Mouse (Mus musculus): ENCODE measurements around the gene Ctnnb1. TPM values are rescaled to one million over a fixed set of nuclear protein-coding genes. Genes with fewer than 3 reads are reported as not detected.

Ctnnb1 gene
- polyA plus RNA-seq, 1 experiment from 2014 or later = 728 TPM

DNA sequence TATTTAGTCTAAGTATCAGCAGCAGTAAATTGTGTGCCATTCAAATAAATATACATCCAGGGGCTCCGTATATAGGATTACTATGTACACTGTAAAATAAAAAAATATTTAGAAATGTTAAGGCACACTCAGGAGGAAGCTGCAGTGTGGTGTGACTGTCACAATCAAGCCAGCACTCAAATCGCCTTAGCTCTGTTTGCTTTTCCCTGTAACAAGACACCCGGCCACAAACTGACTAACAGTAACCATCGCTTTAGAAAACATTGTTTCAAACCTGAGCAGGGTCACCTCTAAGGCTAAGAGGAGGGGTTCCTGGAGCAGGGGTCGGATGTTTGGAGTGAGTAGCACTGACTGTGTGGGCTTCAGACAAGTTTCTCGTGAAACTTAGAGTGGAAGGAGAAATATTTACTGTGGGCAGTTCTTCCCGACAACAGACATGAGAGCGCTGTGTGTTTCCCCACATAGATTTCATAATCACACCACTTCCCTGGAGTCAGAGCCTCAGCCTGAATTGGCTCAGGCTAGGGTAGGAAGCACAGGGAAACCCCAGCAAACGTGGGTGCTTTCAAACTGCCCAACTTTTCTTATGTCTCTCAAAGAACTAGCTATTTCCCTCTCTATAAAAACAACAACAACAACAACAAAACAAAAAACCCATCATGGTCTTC lies 1.9 kb upstream of the Ctnnb1 start:
- WGBS = 30% methylated on average over 9 of the region's 9 CpGs
- Histone ChIP-seq H3K27me3 (no peaks in the 10 kb centered on the region), H3K4me3 (replicated peaks) (no peak overlapping the region), H3K36me3 (no peaks in the 10 kb centered on the region), H3K9me3 (no peaks in the 10 kb centered on the region), H3K4me1 (replicated peaks) (peaks cover 11% of the 10 kb centered on the region; the same call in 1 of the 2 replicates), H3K4me2 (peak overlapping the region; percentile 11; the same call in 1 of the 2 replicates), H3K27ac (no peak overlapping the region), H3K9ac (replicated peaks) (no peak overlapping the region)
- ATAC-seq (ENCODE audit: insufficient number of reproducible peaks, insufficient read depth, low FRiP score, low TSS enrichment, low read depth) = no peak

DNA sequence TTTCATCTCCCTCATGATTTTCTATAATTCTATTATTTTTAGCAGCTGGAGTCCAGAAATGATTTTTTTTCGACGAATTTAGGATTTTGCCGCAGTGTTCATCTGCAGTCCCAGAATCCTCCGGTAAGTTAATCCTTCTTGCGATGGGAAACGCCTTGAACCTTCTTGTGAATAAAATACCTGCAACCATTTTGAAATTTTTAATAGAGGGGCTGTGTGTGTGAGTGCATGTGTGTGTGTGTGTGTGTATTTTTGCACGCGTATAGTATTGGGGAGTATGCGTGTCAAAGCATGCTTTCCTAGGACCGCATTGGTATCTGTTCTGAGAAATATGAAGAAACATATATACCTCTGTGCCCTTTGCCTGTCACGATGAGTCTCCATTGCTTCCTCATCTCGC lies 1.0 kb downstream of the Ctnnb1 start:
- Histone ChIP-seq H3K4me2 (no peak overlapping the region), H3K9ac (replicated peaks) (no peak overlapping the region), H3K36me3 (no peaks in the 10 kb centered on the region), H3K4me3 (replicated peaks) (no peak overlapping the region), H3K4me1 (replicated peaks) (peaks cover 8% of the 10 kb centered on the region; the same call in 1 of the 2 replicates), H3K27me3 (no peaks in the 10 kb centered on the region), H3K27ac (no peak overlapping the region), H3K9me3 (no peaks in the 10 kb centered on the region)
- 92% methylated on average over 12 of the region's 12 CpGs for WGBS
- ATAC-seq (ENCODE audit: insufficient number of reproducible peaks, insufficient read depth, low FRiP score, low TSS enrichment, low read depth) = no peak

DNA sequence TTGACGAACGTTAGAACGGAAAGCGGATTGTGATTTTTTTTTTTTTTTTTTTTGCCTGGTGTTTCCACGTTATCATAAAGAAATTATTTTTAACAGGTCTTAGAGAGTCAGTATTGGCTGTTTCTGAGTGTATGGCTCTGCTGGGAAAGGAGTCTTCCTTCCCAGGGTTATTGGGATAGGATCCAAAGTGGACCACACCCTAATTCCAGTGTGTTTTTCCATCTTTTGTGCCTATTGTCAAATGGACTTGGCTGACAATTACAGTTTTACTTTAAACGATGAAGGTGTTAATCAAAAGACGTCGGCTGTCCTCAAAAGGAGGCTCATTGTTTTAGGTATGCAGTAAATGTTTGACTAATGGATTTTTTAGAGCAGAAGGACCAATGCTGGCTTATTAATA lies 1.8 kb downstream of the Ctnnb1 start:
- Histone ChIP-seq H3K9ac (replicated peaks) (no peak overlapping the region), H3K4me3 (replicated peaks) (no peak overlapping the region), H3K36me3 (no peaks in the 10 kb centered on the region), H3K9me3 (no peaks in the 10 kb centered on the region), H3K4me1 (replicated peaks) (peaks cover 16% of the 10 kb centered on the region), H3K27ac (no peak overlapping the region), H3K27me3 (no peaks in the 10 kb centered on the region), H3K4me2 (no peak overlapping the region)
- no peak for ATAC-seq (ENCODE audit: insufficient number of reproducible peaks, insufficient read depth, low FRiP score, low TSS enrichment, low read depth)
- WGBS = 82% methylated on average over 8 of the region's 8 CpGs

DNA sequence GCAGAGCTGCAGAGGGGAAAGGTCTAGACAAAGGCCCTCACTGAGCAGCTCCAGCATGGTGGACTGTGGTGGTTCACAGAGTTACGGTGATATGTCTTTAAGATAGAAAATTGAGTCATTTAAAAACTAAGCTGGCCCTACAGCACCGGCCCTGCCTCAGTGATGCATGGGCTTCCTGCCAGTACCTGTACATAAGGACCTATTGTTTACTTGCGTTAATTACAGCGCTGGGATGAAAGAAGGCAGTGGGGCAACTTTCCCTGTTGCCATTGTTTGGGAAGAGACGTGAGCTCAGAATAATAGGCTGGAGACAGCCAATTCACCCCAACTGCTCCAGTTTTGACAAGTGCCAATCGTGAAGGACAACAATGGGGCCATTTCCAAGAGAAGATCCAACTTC lies 3.4 kb downstream of the Ctnnb1 start:
- Histone ChIP-seq H3K27me3 (no peaks in the 10 kb centered on the region), H3K9me3 (no peaks in the 10 kb centered on the region), H3K4me2 (no peak overlapping the region), H3K4me3 (replicated peaks) (no peak overlapping the region), H3K36me3 (peaks cover 3% of the 10 kb centered on the region; the same call in 1 of the 2 replicates), H3K27ac (no peak overlapping the region), H3K4me1 (replicated peaks) (peaks cover 26% of the 10 kb centered on the region), H3K9ac (replicated peaks) (no peak overlapping the region)
- 70% methylated on average over 6 of the region's 6 CpGs for WGBS
- no peak for ATAC-seq (ENCODE audit: insufficient number of reproducible peaks, insufficient read depth, low FRiP score, low TSS enrichment, low read depth)

DNA sequence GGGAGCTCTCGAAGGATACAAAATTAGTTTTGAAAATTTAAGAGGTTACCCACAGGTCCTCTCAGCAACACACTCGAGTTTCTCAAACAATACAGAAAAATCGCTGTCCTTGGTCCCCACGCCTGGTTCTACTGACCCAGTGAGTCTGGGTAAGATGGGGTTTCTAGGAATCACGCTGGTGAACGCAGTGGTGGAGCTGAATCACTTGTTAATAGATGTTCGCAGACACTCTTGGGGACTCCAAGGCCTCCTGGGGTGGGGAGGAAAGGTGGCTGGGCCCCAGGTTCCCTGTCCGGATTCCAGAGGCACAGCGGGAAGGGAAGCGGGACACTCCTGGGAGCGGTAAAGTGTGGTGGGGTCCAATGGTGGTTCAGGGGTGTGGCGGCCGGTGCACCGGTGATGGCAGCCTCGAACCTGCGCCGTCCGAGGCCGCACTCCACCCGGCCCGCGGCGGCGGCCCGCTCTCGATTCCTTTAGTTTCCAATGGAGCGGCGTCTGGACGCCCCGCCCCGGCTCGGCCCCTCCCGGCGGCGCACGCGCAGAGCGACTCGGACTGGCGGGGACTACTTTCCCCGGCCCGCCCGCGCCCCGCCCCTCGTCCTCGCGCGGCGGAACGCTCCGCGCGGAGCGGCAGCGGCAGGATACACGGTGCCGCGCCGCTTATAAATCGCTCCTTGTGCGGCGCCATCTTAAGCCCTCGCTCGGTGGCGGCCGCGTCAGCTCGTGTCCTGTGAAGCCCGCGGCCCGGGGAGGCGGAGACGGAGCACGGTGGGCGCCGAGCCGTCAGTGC lies 4.0 kb downstream of the Ctnnb1 start:
- H3K36me3 ChIP-seq = peaks cover 9% of the 10 kb centered on the region
- H3K9me3 ChIP-seq = no peaks in the 10 kb centered on the region
- H3K9ac ChIP-seq (replicated peaks) = peak overlapping the region; percentile 97
- peak overlapping the region; percentile 43 for H3K4me2 ChIP-seq
- H3K4me1 ChIP-seq (replicated peaks) = peaks cover 32% of the 10 kb centered on the region
- H3K27me3 ChIP-seq = no peaks in the 10 kb centered on the region
- peak overlapping the region; percentile 94 for H3K27ac ChIP-seq
- WGBS = 7% methylated on average over 66 of the region's 78 CpGs
- peak overlapping the region; percentile 93 for H3K4me3 ChIP-seq (replicated peaks)
- ATAC-seq (ENCODE audit: insufficient number of reproducible peaks, insufficient read depth, low FRiP score, low TSS enrichment, low read depth) = peak; percentile 88

DNA sequence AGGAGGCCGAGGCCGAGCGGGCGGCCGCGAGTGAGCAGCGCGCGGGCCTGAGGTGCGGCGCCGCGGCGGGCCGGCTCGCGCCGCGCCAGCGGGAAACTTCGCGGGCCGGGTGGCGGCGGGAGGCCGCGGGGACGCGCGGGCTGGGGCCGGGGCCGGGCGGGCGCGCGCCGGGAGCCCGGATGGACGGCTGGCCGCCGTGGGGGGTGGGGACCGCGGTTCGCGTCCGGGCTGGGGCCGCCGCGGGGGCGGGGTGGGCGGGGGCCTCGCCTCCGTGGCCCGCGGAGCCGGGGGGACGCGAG lies 4.5 kb downstream of the Ctnnb1 start:
- Histone ChIP-seq H3K4me3 (replicated peaks) (peak overlapping the region; percentile 93), H3K27ac (peak overlapping the region; percentile 94)
- 0% methylated on average over 14 of the region's 58 CpGs for WGBS

DNA sequence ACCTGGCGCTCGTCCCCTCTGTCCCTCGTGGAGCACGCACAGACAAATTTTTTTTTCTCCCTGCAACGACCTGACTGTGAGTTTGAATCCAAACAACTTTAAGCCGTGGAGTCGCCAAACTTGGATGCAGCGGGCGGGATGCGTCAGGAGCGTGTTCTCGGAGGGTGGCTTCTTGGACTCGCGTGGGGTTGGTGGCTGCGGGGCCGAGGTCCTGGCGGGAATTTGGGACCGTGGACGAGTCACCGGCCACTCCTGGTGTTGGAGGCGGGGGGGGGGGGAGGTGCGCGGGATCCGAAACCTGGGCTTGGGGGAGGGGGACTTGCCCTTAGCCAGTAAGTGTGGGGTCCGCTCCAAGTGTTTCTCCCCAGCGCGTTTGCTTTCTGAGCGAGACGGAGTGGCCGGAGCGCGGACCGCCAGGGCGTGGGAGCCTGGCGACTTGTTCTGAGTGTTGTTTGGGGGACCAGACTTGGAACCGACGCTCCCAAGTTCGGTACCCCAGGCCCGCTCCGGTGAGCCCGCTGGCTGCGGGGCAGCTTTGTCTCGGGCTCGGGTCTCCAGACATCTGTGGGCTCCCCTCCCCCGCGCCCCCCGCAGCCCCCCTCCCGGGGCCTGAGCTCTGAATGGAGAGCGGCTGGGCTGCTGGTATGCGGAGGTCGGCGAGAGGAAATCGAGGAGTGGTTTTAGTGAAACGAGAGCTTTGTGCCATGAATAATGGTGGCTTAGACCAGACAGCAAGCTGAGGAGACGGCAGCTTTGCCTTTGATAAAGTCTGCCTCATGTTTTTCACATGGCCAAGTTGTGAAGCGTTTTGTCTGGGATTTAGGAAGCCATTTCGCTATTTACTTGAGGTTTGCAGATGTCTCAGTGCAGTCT lies 5.1 kb downstream of the Ctnnb1 start:
- Histone ChIP-seq H3K4me2 (peak overlapping the region; percentile 95), H3K4me1 (replicated peaks) (peaks cover 39% of the 10 kb centered on the region), H3K9me3 (no peaks in the 10 kb centered on the region), H3K9ac (replicated peaks) (peak overlapping the region; percentile 97), H3K4me3 (replicated peaks) (peak overlapping the region; percentile 93), H3K27me3 (no peaks in the 10 kb centered on the region), H3K36me3 (peaks cover 16% of the 10 kb centered on the region), H3K27ac (peak overlapping the region; percentile 94)
- under 1% methylated on average over 50 of the region's 57 CpGs for WGBS
- peak; percentile 75 for ATAC-seq (ENCODE audit: insufficient number of reproducible peaks, insufficient read depth, low FRiP score, low TSS enrichment, low read depth)

More for the DNA sequence above, 4.5 kb downstream of the Ctnnb1 start:
- H3K36me3 ChIP-seq = peaks cover 14% of the 10 kb centered on the region
- H3K27me3 ChIP-seq = no peaks in the 10 kb centered on the region
- H3K9ac ChIP-seq (replicated peaks) = peak overlapping the region; percentile 97
- H3K4me2 ChIP-seq = peak overlapping the region; percentile 95
- H3K9me3 ChIP-seq = no peaks in the 10 kb centered on the region
- peaks cover 36% of the 10 kb centered on the region for H3K4me1 ChIP-seq (replicated peaks)
- ATAC-seq (ENCODE audit: insufficient number of reproducible peaks, insufficient read depth, low FRiP score, low TSS enrichment, low read depth) = no peak

DNA sequence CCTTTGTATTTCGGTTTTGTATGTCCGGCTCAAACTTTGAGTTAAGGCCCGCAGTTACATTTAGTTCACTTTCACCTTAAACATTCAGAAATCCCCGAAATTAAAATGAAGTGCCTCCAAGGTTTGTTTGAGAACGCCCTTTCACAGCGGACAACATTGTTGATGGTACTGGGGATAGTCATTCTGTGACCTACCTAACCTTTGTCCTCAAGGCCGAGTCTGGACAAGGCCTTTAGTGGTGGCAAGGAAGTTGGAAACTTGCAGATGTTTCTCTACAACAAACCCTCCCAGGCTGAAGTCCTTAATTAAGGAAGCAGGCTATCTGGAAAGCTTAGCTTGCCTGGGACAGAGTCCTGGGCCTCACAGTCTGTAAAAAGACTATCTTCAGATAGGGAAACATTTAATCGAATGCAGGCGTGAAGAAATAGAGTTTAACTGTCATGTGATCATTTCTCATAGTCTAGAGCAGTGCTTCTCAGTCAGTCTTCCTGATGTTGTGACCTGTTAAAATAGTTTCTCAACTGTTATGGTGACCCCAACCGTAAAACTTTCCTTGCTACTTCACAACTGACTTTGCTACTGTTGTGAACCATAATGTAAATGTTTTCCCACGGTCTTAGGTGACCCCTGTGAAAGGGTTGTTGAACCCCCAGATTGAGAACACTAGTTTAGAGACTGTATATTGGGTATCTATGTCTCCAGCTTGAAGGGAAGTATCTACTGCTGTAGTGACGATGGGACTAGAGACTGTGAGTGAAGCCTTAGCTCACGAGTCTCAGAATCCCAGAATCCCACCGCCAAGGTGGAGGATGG lies 6.0 kb downstream of the Ctnnb1 start:
- peak overlapping the region; percentile 94 for H3K27ac ChIP-seq

DNA sequence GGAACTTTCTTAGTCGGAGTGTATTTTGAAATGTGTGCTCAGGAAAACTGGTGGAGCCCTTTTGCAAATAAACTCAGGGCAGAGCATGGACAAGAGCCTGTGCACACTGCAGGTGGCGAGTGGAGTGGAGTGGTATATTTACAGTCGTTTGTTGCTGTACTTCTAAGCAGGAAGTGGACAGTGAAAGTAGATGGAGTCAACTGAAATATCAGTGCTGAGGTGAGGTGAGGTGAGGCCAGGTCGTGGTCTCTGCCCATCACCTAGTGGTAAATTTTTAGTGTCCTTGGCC lies 6.6 kb downstream of the Ctnnb1 start:
- WGBS = 14% methylated on average over 4 of the region's 4 CpGs
- Histone ChIP-seq H3K9me3 (no peaks in the 10 kb centered on the region), H3K4me1 (replicated peaks) (peaks cover 51% of the 10 kb centered on the region), H3K4me2 (peak overlapping the region; percentile 95), H3K27me3 (no peaks in the 10 kb centered on the region), H3K4me3 (replicated peaks) (peak overlapping the region; percentile 93), H3K27ac (no peak overlapping the region), H3K9ac (replicated peaks) (peak overlapping the region; percentile 97), H3K36me3 (peaks cover 16% of the 10 kb centered on the region)
- no peak for ATAC-seq (ENCODE audit: insufficient number of reproducible peaks, insufficient read depth, low FRiP score, low TSS enrichment, low read depth)

More for the DNA sequence above, 6.0 kb downstream of the Ctnnb1 start:
- WGBS = 11% methylated on average over 14 of the region's 14 CpGs
- peaks cover 16% of the 10 kb centered on the region for H3K36me3 ChIP-seq
- H3K27me3 ChIP-seq = no peaks in the 10 kb centered on the region
- no peak for ATAC-seq (ENCODE audit: insufficient number of reproducible peaks, insufficient read depth, low FRiP score, low TSS enrichment, low read depth)
- H3K4me2 ChIP-seq = peak overlapping the region; percentile 95
- H3K9ac ChIP-seq (replicated peaks) = peak overlapping the region; percentile 97
- peak overlapping the region; percentile 93 for H3K4me3 ChIP-seq (replicated peaks)
- H3K4me1 ChIP-seq (replicated peaks) = peaks cover 48% of the 10 kb centered on the region
- H3K9me3 ChIP-seq = no peaks in the 10 kb centered on the region

DNA sequence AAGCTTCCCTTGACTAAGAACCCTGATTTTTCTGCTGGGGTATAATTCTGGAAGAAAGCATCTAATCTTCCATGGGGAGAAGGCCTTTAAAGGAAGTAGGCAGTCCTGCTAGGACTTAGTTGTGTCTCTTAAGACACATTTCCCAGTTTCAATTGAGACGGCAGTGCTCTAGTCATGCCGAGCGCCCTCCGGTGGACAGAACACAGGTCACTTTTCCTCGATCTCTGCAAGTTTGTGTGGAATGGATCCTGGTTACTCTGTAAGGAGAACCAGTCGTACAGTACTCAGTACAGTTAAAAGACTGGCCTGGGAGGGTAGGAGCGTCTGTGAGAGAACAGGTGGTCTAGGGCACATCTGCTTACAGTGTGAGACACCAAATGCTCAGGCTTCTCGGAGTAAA lies 7.3 kb downstream of the Ctnnb1 start:
- Histone ChIP-seq H3K4me1 (replicated peaks) (peaks cover 57% of the 10 kb centered on the region), H3K4me3 (replicated peaks) (peak overlapping the region; percentile 93), H3K9me3 (no peaks in the 10 kb centered on the region), H3K36me3 (peaks cover 24% of the 10 kb centered on the region), H3K27me3 (no peaks in the 10 kb centered on the region), H3K4me2 (peak overlapping the region; percentile 95), H3K9ac (replicated peaks) (peak overlapping the region; percentile 32; the same call in 1 of the 2 replicates), H3K27ac (no peak overlapping the region)
- 23% methylated on average over 8 of the region's 8 CpGs for WGBS
- no peak for ATAC-seq (ENCODE audit: insufficient number of reproducible peaks, insufficient read depth, low FRiP score, low TSS enrichment, low read depth)
